9 mouse cellular contexts compared by ENCODE assay signal in genomic region chr11:20231128-20231878, GRCm38 (mm10). TPM values are rescaled to one million over a fixed set of nuclear protein-coding genes. Genes with fewer than 3 reads are reported as not detected.
A peak's percentile ranks its signal among the peaks of the same experiment; 100 is the strongest.
DNase-seq lines count a peak whose midpoint lies in the region; ATAC-seq and TF ChIP-seq lines count a peak whose summit lies in the region.
"Had no signal": no experiment of that assay in that cellular context is flagged by ENCODE, and none has a peak within 500 bp of the region (broad histone marks: within the 10 kb centered on the region; RNA-seq: fewer than 3 reads in every experiment).

No protein-coding gene starts in this region.

- peaks cover 58% of the 10 kb centered on the region for H3K36me3 ChIP-seq in forebrain, postnatal 0 days (ENCODE audit: insufficient read depth)
- H3K36me3 ChIP-seq in intestine, embryonic 15.5 days: peaks cover 28% of the 10 kb centered on the region
- H3K36me3 ChIP-seq in stomach, embryonic 14.5 days (ENCODE audit: control insufficient read depth, insufficient read depth, low read length): peaks cover 45% of the 10 kb centered on the region

- peak; percentile 37; the same call in 1 of the 2 replicates for TF ChIP-seq CTCF in forebrain, postnatal 0 days (IDR thresholded peaks at IDR 0.05; ENCODE audit: low read depth)

- no peaks in the 10 kb centered on the region for H3K27me3 ChIP-seq in forebrain, postnatal 0 days (ENCODE audit: insufficient read depth, low read length)
- no peaks in the 10 kb centered on the region for H3K27me3 ChIP-seq in intestine, embryonic 15.5 days (replicated peaks)
- H3K27me3 ChIP-seq in stomach, embryonic 14.5 days (ENCODE audit: control insufficient read depth, insufficient read depth, low read length): no peaks in the 10 kb centered on the region

- H3K27ac ChIP-seq in forebrain, postnatal 0 days (ENCODE audit: low read depth, low read length): no peak overlapping the region
- peak overlapping the region; percentile 51; the same call in 1 of the 2 replicates for H3K27ac ChIP-seq in intestine, embryonic 15.5 days
- peak overlapping the region; percentile 70; the same call in 1 of the 2 replicates for H3K27ac ChIP-seq in stomach, embryonic 14.5 days (ENCODE audit: low read length)

- H3K9ac ChIP-seq in forebrain, postnatal 0 days: no peak overlapping the region
- H3K9ac ChIP-seq in intestine, embryonic 15.5 days: no peak overlapping the region
- no peak overlapping the region for H3K9ac ChIP-seq in stomach, embryonic 14.5 days (replicated peaks; ENCODE audit: low read depth, low read length)

- no peaks in the 10 kb centered on the region for H3K4me1 ChIP-seq in forebrain, postnatal 0 days (ENCODE audit: insufficient read depth)
- no peaks in the 10 kb centered on the region for H3K4me1 ChIP-seq in intestine, embryonic 15.5 days (replicated peaks)
- no peaks in the 10 kb centered on the region for H3K4me1 ChIP-seq in stomach, embryonic 14.5 days (ENCODE audit: control insufficient read depth, insufficient read depth, low read length)

- no peaks in the 10 kb centered on the region for H3K9me3 ChIP-seq in forebrain, postnatal 0 days (ENCODE audit: low read length)
- no peaks in the 10 kb centered on the region for H3K9me3 ChIP-seq in intestine, embryonic 15.5 days
- no peaks in the 10 kb centered on the region for H3K9me3 ChIP-seq in stomach, embryonic 14.5 days (ENCODE audit: control insufficient read depth, low read depth, low read length)

- 34% methylated on average over 8 of the region's 8 CpGs for WGBS in forebrain, postnatal 0 days
- 68% methylated on average over 8 of the region's 8 CpGs for WGBS in intestine, embryonic 15.5 days
- WGBS in stomach, embryonic 14.5 days: 70% methylated on average over 8 of the region's 8 CpGs

- DNase-seq in adrenal gland, adult 2 months: peak; percentile 58
- no peak for DNase-seq in adrenal gland, postnatal 25 days
- peak; percentile 97 for DNase-seq in ZHBTc4 (ENCODE audit: low read depth, low spot score)
- DNase-seq in forebrain, postnatal 0 days: no peak
- peak; percentile 81 for DNase-seq in lung, postnatal 10 days
- DNase-seq in natural killer cell, adult 2 months (ENCODE audit: low spot score in 2 of 2): no peak

- H3K4me2 ChIP-seq in forebrain, postnatal 0 days (ENCODE audit: low read depth): no peak overlapping the region
- no peak overlapping the region for H3K4me2 ChIP-seq in intestine, embryonic 15.5 days (replicated peaks)
- H3K4me2 ChIP-seq in stomach, embryonic 14.5 days (replicated peaks; ENCODE audit: low read depth, low read length): no peak overlapping the region

- H3K4me3 ChIP-seq in forebrain, postnatal 0 days (ENCODE audit: low read depth, low read length): no peak overlapping the region
- H3K4me3 ChIP-seq in intestine, embryonic 15.5 days (replicated peaks): no peak overlapping the region
- H3K4me3 ChIP-seq in stomach, embryonic 14.5 days (ENCODE audit: low read depth, low read length): no peak overlapping the region
- H3K4me3 ChIP-seq: myocyte had no signal

- ATAC-seq in forebrain, postnatal 0 days: peak; percentile 40; the same call in 1 of the 2 replicates
- ATAC-seq in intestine, embryonic 15.5 days: peak; percentile 60
- peak; percentile 61; the same call in 1 of the 2 replicates for ATAC-seq in stomach, embryonic 14.5 days (ENCODE audit: insufficient number of reproducible peaks, insufficient read depth, low FRiP score, low read depth)

RNA-seq across cellular contexts. Expression of gene Cep68, which starts 17.9 kb away (rescaled TPM):
- total RNA-seq in adrenal gland, adult 2 months (2021): 10 to 100 TPM; 19.8 to 24.2 TPM
- polyA plus RNA-seq in adrenal gland, adult 2 months (2012; rRNA removed): 14.0 and 17.8 TPM in 2 replicates
- 27.8 and 33.2 TPM in 2 replicates for total RNA-seq in adrenal gland, postnatal 25 days (2021)
- total RNA-seq in forebrain, postnatal 0 days (2014; rRNA removed): 41.7 and 43.9 TPM in 2 replicates
- polyA plus RNA-seq in forebrain, postnatal 0 days (2015; fragmentation: Nextera tagmentation; extraction: Ambion mirVana): 21.5 and 26.1 TPM in 2 replicates
- 22.4 and 24.5 TPM in 2 replicates for polyA plus RNA-seq in intestine, embryonic 15.5 days (2015; fragmentation: Nextera tagmentation; extraction: Ambion mirVana)
- polyA plus RNA-seq in stomach, embryonic 14.5 days (2014; fragmentation: Nextera tagmentation; extraction: Ambion mirVana): 33.6 and 34.4 TPM in 2 replicates

RNA-seq across cellular contexts. Expression of gene Rab1a, which starts 30.1 kb away (rescaled TPM):
- total RNA-seq in adrenal gland, adult 2 months (2021): 100 to 1,000 TPM; 165 to 173 TPM
- polyA plus RNA-seq in adrenal gland, adult 2 months (2012; rRNA removed): 28.4 and 34.4 TPM in 2 replicates
- total RNA-seq in adrenal gland, postnatal 25 days (2021): 164 and 182 TPM in 2 replicates
- 105 and 108 TPM in 2 replicates for total RNA-seq in forebrain, postnatal 0 days (2014; rRNA removed)
- 267 and 312 TPM in 2 replicates for polyA plus RNA-seq in forebrain, postnatal 0 days (2015; fragmentation: Nextera tagmentation; extraction: Ambion mirVana)
- polyA plus RNA-seq in intestine, embryonic 15.5 days (2015; fragmentation: Nextera tagmentation; extraction: Ambion mirVana): 329 and 363 TPM in 2 replicates
- 241 and 254 TPM in 2 replicates for polyA plus RNA-seq in stomach, embryonic 14.5 days (2014; fragmentation: Nextera tagmentation; extraction: Ambion mirVana)

Comparison
In these comparisons a context has a peak if more than half of its experiments do, and no peak if none do; other contexts are left out.
1. DNase-seq: peak in adrenal gland, adult 2 months (single experiment), ZHBTc4 (single experiment) and lung, postnatal 10 days (single experiment); none in adrenal gland, postnatal 25 days (single experiment), forebrain, postnatal 0 days (single experiment) and natural killer cell, adult 2 months (0 of 2).
2. Peak in every context shown above with its lines, with median percentiles within 50 percentile points of each other: ATAC-seq.